Mouse (Mus musculus): ENCODE measurements around the gene Tnni1.

The Tnni1 gene

DNA sequence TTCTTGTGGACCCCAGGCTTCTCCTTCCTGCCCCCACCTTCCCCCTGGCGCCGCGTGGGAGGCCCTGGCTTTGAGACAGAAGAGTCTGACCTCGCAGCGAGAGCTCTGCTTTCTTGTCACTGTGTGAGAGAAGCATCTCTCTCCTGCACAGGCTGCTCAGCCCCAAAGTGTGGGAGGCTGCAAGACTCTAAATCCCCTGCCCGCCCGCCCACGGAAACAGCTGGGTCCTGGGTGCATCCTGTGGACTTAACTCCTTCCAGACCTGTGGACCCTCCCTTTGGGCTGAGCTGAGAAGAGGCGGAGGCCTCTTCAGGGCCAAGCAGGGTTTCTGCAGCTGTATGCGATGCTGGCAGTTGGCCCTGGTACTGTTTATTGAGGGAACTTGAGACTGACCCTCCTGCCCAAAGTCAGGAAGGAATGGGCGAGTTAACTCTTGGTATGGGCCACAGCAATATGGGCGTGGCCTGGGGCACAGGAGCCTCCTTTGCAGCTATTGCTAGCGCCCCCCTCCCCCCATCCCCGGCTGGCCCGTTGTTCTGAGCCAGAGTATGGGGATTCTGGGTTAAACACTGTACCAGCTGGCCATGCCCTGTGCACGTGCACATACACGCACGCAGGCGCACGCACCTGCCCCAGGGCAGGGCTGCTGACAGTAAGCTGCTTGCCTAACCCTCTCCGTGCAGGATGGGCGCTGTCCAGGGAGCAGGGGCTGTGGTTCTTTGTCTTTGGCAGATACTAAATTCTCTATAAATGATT, at the start of gene Tnni1:
Gene Tnni1 (plus strand): TSS at position 655 of the 756 bp plus-strand sequence.
- no peak for DNase-seq

GRCm38 (mm10) chr1:135729821-135730220, 49.4 kb upstream of the Tnni1 start:
- DNase-seq = no peak

DNA sequence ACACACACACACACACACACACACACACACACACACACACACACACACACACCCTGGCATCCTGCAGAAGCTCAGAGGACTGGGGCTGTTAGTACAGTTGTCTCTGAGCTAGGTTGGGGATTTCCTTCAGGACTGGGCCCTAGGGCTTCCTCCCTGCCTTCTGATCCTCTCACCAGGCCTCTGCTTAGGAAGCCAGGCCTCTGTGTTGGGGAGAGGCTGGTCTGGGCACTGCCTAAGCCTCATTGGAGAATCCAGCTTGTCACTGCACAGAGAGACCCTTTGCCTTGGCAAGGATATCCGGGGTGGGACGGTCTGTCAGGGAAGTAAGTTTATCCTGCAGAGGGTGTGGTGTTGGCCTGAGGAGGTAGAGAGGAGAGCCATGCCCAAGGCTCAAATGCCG, 48.9 kb upstream of the Tnni1 start:
- no peak for DNase-seq

GRCm38 (mm10) chr1:135731393-135731792, 47.8 kb upstream of the Tnni1 start:
- no peak for DNase-seq

GRCm38 (mm10) chr1:135731897-135732684, 47.1 kb upstream of the Tnni1 start:
- no peak for DNase-seq

DNA sequence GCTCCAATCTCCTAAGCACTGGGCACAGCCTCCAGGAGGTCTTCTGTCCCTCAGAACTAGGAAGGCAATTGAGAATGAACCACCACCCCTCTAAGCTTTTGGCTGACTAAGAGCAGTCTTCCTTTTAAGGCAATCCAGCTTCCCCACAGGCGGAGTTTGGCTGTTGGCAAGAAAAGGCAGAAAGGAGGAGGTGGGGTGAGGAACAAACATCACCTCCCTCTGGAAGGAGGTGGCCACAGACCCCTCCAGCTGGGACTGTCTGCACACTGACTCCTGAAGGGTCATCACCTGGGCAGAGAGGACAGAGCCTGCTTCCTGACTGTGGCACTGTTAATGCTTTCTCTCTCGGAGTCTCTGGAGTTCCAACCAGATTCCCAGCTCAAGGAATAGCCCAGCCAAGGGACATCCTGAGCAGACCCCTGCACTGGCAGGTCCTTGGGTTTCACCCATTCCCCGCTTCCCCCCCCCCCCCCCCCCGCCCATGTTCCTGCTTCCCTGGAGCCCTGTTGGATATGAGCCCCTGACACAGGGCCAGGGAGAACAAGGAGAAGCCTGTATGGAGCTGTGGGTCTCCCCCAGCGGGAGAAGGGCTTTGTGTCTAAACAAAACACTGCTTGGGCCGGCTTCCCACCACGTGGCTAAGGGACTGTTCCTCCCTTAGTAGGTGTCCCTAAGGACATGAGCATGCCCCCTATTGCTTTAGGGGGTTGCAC, 44.9 kb upstream of the Tnni1 start:
- no peak for DNase-seq

DNA sequence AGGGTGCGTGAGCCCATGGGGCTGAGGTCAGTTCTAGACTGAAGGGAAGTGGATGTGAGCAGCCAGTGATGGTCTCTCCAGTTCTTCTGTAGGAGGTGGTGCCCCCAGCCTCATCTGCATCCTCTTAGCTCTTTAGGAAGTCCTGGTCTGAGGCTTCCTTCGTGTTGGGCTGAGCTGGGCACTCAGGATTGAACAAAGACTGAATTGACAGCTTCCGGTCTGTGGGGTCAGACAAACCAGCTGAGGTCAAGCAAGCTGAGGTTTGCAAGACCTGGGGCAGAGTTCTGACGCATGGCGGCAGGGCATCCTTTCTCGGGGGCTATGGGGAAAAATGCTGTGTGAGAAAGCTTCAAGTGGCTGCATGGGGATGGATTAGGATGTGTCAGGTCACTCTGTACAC, 43.8 kb upstream of the Tnni1 start:
- no peak for DNase-seq

DNA sequence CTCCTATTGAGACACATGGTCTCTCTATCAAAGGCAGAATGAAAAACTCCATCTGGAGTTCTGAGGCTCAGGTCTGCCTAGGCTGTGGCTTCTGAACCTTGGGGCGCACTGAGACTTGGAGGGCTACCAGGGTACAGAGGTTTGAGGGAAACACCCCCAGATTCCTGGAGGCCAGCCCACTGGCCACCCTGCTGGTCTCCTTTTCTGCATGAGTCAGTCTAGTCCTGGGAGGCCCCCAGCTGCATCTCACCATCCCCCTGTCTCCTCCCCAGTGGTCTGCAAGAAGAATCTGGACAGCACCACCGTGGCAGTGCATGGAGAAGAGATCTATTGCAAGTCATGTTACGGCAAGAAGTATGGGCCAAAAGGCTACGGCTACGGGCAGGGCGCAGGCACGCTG, 34.2 kb upstream of the Tnni1 start:
- DNase-seq = no peak

DNA sequence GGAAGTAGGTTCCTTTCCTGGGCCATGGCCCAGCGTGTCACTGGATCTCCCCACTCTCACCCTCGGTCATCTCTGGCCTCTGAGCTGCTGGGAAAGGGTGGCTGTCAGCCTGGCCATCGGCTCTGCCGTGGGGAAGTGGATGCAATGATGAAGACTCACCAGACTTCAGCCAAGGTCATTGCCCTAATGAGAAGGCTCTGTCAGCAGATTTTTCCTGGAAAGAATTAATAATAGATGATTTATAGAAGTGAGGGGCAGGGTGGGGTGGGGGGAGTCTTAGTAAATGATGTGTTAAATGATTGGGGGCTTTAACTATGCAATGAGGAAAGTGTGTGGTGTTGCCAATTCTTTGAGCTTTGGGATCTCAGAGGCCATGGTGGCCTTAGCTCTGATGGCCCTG, 33.0 kb upstream of the Tnni1 start:
- DNase-seq = no peak

- DNase-seq = peak; percentile 73 to 84
Observed at GRCm38 (mm10) chr1:135752737-135753348, 26.4 kb upstream of the Tnni1 start.

GRCm38 (mm10) chr1:135755287-135755686, 23.9 kb upstream of the Tnni1 start:
- no peak for DNase-seq

DNA sequence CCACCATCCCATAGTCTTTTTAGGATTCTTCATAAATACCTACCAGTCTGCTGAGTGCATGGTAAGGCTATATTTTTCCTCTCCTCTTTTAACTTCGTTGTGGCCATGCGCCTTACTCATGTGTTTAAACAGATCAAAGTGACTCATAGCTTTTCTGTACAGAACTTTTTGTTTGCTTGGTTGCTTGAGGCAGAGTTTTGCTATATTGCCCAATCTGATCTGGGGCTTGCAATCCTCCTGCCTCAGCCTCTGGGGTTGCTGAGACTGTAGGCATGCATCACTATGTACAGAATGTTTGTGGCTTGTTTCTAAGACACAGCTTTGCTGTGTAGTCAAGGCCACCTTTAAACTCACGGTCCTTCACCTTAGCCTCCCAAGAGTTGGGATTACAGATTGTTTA, 23.3 kb upstream of the Tnni1 start:
- no peak for DNase-seq

DNA sequence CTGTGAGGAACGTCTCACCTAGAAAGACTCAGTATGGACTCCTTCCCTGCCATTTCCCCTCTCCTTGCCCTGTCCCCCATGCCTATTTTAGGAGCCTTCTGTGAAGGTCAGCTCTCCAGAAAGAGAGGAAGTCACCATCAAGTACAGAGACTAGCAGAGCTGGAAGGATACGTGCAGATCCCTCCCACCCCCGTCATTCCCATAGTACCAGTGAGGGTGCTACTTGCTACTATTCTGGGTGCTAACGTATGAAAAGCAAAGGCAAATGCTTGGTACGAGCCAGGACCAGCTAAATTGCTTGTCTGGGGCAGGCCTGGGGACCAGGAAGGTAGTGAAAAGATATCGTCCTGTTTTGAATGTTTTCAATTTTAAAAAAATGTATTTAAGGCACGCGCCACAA, 21.9 kb upstream of the Tnni1 start:
- no peak for DNase-seq

GRCm38 (mm10) chr1:135759685-135760084, 19.5 kb upstream of the Tnni1 start:
- no peak for DNase-seq

DNA sequence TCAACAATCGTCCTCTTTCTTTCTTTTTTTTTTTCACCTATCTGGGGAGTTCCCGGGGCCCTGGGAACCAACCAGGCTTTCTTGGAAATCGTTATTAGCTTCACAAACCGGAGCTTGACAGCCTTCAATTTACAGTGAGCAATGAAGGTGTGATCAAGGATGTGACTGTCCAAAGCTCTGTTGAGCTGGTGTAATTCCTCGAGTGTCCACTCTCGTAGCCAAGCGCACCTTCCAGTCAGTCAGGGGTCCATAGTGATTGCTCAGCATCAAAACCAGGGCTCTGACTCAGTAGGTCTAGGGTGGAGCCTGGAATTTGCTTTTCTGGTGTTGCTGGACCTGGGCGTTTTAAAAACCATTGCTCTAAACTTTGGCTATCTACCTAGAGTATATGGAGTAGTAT, 19.0 kb upstream of the Tnni1 start:
- DNase-seq = no peak

GRCm38 (mm10) chr1:135761728-135762127, 17.5 kb upstream of the Tnni1 start:
- no peak for DNase-seq

DNA sequence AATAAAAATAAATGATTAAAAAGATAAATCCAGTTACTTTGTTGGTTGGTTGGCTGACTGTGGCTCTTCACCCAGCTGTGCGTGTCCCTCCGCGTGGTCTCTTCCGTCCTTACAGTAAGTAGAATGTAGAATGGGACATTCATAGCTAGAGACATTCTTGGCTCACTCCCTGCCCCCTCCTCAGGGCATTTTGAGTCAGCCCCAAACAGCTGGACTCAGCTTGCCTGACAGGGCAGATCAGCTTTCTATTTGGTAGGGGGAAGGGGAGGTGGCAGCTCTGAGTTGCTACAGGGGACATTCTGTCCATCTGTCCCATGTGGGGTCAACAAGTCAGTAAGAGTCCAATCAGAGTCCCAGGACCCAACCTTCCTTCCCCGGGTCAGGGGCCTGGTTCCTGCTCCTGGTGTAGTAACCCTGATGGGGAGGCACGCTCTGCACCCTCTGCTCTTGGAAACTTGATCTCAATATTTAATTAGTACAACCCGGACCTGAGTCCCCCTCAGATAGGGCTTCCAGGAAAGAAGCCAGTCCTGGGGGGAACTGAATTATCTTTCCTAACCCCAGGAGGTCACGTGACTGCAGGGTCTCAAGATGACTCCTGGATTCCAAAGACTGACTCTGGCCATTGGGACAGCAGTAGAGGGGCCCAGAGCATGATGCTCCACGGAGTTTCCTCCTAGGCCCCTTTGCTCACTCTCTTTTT, 15.6 kb upstream of the Tnni1 start:
- no peak for DNase-seq

DNA sequence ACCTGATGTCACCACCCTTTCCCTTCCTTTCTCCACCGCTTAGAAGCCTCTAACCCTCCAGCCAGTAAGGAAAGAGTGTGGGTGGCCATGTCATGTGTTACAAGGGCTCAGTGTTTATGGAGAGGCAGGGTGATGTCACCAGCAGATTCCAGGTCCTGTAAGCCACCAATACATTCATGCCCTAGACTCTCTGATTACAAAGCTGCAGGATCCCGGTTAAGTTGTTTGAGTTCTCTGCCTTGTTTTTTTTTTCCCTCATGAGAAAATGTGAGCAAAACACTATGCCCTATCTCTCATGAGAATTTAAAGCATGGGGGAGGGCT, 15.1 kb upstream of the Tnni1 start:
- no peak for DNase-seq

- DNase-seq = peak in 1 of 2 experiments; percentile 47
Observed at GRCm38 (mm10) chr1:135765645-135766591, 13.3 kb upstream of the Tnni1 start, which contains the start of gene Phlda3. Gene Phlda3, plus strand, starts transcription at chr1:135766119.

- no peak for DNase-seq
Observed at GRCm38 (mm10) chr1:135766592-135767306, 12.5 kb upstream of the Tnni1 start.
